Mouse (Mus musculus) heart, adult 2 months (tissue): ENCODE data around the gene Chst13. TPM values are rescaled to one million over a fixed set of nuclear protein-coding genes. Genes with fewer than 3 reads are reported as not detected.

Experiments
- DNase-seq, 2 experiments: peaks; one replicate each; pipeline ENCODE4 v3.0.0; 2021
- H3K27ac ChIP-seq: fragments of 200-600 bp; 2 replicates; pipeline ENCODE4 v1.8.1; 2022
- H3K27me3 ChIP-seq: fragments of 200-500 bp; 2 replicates; pipeline ENCODE4 v1.6.1; 2012; ENCODE audit warnings: mild to moderate bottlenecking, low read length, inconsistent platforms, mixed read lengths; ENCODE audit not compliant: control insufficient read depth, insufficient read depth
- H3K36me3 ChIP-seq: fragments of 200-500 bp; 2 replicates; pipeline ENCODE4 v1.6.1; 2012; ENCODE audit warnings: low read length, inconsistent platforms; ENCODE audit not compliant: control insufficient read depth, insufficient read depth
- H3K4me1 ChIP-seq: fragments of 200-500 bp; 2 replicates; pipeline ENCODE4 v1.6.1; 2011; ENCODE audit warnings: low read length; ENCODE audit not compliant: control insufficient read depth, insufficient read depth
- H3K4me3 ChIP-seq: fragments of 200-600 bp; 2 replicates; pipeline ENCODE4 v1.8.1; 2022
- H3K79me2 ChIP-seq: fragments of 200-500 bp; replicated peaks from 2 replicates; pipeline ENCODE4 v1.6.1; 2012; ENCODE audit warnings: mild to moderate bottlenecking, inconsistent platforms, low read length, moderate library complexity, mixed read lengths; ENCODE audit not compliant: control insufficient read depth, insufficient read depth
- H3K9ac ChIP-seq: fragments of 200-500 bp; 2 replicates; pipeline ENCODE4 v1.6.1; 2012; ENCODE audit warnings: low read depth, mild to moderate bottlenecking, control low read depth, inconsistent platforms, low read length, mixed read lengths
- CTCF ChIP-seq: fragments of 200-600 bp; IDR thresholded peaks from 2 replicates; pipeline ENCODE4 v1.8.1; 2022; ENCODE audit warnings: antibody characterized with exemption, mild to moderate bottlenecking, moderate library complexity
- EP300 ChIP-seq: fragments of 200-500 bp; IDR thresholded peaks from 2 replicates; pipeline ENCODE4 v1.6.1; 2011; ENCODE audit warnings: low read depth, low read length, control low read depth; ENCODE audit not compliant: insufficient read depth
- POLR2A ChIP-seq: fragments of 200-500 bp; IDR thresholded peaks from 2 replicates; pipeline ENCODE4 v1.6.1; 2011; ENCODE audit warnings: mild to moderate bottlenecking, low read depth, low read length, control low read depth; ENCODE audit not compliant: insufficient read depth
- WGBS: fragments of 180-500 bp; shearing (Covaris S2); methylation state at CpG from one replicate; pipeline ENCODE4 v1.1.7; 2018; 5-methylcytosine and 5-hydroxymethylcytosine counted together
- intact Hi-C: fragments of 180-260 bp; cut with DNase I; formaldehyde crosslinking; loops from one replicate; pipeline ENCODE4 v1.15.1; 2025
- long read RNA-seq: library from polyadenylated mRNA; stranded (forward); transcript quantifications from one replicate; pipeline ENCODE4 v2.0.0, GENCODE M21; 2021
- polyA plus RNA-seq: library from polyadenylated mRNA; depleted of rRNA; stranded (reverse); fragments of >200 nt; gene quantifications from 2 replicates; pipeline ENCODE4 v1.2.3, GENCODE M21; 2012; rRNA removed
- total RNA-seq, 2 experiments: library from RNA; stranded (reverse); gene quantifications; 2 replicates each; pipeline ENCODE4 v1.2.3; 2021

Chst13 gene
- total RNA-seq (not detected), polyA plus RNA-seq (0.12 TPM in 1 of 2 replicates, not detected in the other)
- long read RNA-seq = 0 reads

- 8% methylated on average over 22 of the region's 22 CpGs for WGBS
- no peak within 1 kb of the TSS for H3K4me3 ChIP-seq
- no peaks in the 10 kb centered on the region for H3K4me1 ChIP-seq
These were observed at the start of gene Chst13 for GRCm38 (mm10) chr6:90324991-90325390. Gene Chst13 (minus strand): TSS chr6:90325185.

DNA sequence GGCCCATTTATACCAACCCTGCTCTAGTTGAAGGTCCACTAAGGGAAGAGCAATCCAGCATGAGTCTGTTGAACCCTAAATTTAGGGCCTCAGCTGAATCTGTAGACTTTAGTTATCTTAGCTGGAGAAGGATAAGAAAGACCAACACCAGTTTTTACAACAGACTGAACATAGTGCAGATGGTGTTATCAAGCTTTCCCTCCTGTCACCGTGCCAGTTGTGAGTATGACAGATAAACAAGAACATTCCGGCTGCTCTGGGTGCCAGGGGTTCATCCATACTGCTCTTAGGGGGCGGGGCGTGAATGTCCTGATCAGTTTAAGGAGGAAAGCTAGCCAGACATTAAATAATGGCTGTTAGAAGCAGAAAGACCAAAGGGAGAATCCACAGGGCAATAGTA, 49.7 kb upstream of the Chst13 start:
- Histone ChIP-seq H3K4me3 (no peak overlapping the region), H3K79me2 (peaks cover 3% of the 10 kb centered on the region), H3K36me3 (peaks cover 27% of the 10 kb centered on the region), H3K27ac (no peak overlapping the region), H3K4me1 (peaks cover 8% of the 10 kb centered on the region; the same call in 1 of the 2 replicates), H3K27me3 (no peaks in the 10 kb centered on the region), H3K9ac (no peak overlapping the region)
- no peak for DNase-seq
- WGBS = 62% methylated on average over 4 of the region's 4 CpGs
- TF ChIP-seq CTCF (no peak), POLR2A (no peak), EP300 (no peak)
- intact Hi-C loops = no loop called here

More at GRCm38 (mm10) chr6:90324991-90325390, at the start of gene Chst13:
- H3K27me3 ChIP-seq = no peaks in the 10 kb centered on the region
- no peak within 1 kb of the TSS for H3K27ac ChIP-seq
- no peak within 1 kb of the TSS for H3K9ac ChIP-seq
- no peaks in the 10 kb centered on the region for H3K36me3 ChIP-seq
- TF ChIP-seq CTCF = no peak
- no peak for TF ChIP-seq EP300
- TF ChIP-seq POLR2A = no peak
- DNase-seq = peak in 1 of 2 experiments; percentile 33
- no peaks in the 10 kb centered on the region for H3K79me2 ChIP-seq
- intact Hi-C loops = loop anchor here (10.0 kb wide), 1 partner anchor 640 kb away; no protein-coding TSS in a partner anchor

DNA sequence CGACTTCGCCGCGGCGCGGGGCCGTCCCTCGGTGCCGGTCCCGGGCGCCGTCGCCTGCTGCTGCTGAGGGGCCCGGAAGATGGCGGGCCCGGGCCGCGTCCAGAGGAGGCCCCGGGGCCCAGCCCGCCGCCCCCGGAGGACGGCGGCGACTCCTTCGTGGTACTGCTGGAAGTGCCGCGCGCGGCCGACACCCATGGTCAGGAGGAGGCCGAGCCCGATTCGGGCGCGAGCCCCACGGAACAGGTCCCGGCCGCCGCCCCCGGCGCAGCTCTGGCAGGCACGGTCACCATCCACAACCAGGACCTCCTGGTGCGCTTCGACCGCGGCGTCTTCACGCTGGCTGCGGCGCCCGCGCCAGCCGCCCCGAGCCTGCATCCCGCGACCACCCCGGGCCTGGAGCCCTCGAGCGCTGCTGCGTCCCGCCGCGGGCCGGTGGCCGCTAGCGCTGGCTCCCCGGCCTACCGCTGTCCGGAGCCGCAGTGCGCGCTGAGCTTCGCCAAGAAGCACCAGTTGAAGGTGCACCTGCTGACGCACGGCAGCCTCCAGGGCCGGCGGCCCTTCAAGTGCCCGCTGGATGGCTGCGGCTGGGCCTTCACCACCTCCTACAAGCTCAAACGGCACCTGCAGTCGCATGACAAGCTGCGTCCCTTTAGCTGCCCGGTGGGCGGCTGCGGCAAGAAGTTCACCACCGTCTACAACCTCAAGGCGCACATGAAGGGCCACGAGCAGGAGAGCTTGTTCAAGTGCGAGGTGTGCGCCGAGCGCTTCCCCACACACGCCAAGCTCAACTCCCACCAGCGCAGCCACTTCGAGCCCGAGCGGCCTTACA, 45.0 kb upstream of the Chst13 start:
- WGBS = under 1% methylated on average over 88 of the region's 98 CpGs
- H3K36me3 ChIP-seq = peaks cover 26% of the 10 kb centered on the region
- H3K4me1 ChIP-seq = peaks cover 10% of the 10 kb centered on the region
- no peaks in the 10 kb centered on the region for H3K27me3 ChIP-seq
- peaks cover 3% of the 10 kb centered on the region for H3K79me2 ChIP-seq
- peak in 1 of 2 experiments; percentile 65 for DNase-seq
- intact Hi-C loops = no loop called here
- H3K9ac ChIP-seq = peak overlapping the region; percentile 97
- H3K27ac ChIP-seq = peak overlapping the region; percentile 83
- no peak for TF ChIP-seq EP300
- no peak for TF ChIP-seq CTCF
- no peak for TF ChIP-seq POLR2A
- H3K4me3 ChIP-seq = peak overlapping the region; percentile 93

DNA sequence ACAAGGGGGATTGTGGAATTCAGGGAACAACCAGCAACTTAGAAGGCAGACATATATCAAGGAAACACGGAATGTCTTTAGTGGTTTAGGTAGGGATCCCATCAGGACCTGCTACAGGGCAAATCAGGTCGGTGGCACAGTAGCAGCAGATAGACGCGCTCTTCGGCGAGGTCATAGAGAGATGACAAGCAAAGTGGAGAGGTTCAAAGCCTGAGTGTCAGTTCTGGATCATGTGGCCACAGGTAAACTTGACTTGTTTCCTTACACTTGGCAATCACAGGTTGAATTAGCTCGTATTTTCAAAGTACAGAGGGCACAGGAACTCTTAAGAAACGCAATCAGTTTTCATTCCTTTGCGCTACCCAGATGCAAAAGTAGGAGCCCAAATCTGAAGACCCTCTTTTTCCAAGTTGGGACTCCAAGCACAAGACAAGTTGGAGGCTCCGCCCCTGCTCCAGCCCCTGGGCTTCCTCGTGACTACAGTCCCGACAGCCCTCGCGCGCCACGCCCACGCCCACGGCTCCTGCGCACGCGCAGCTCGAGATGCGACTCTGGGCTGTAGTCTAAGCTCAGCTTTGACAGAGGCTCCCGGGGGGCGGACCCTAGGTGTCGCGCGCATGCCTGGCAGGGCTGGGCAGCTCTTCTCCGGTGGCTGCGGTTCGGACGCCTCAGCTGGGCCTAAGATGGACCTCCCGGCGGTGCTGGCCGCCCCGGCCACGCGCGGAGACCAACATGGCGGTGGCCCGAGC, 44.2 kb upstream of the Chst13 start, which contains the start of gene Zxdc:
Gene Zxdc (plus strand): TSS at position 517 of the 749 bp plus-strand sequence.
- WGBS = 5% methylated on average over 41 of the region's 41 CpGs
- Histone ChIP-seq H3K4me1 (peaks cover 10% of the 10 kb centered on the region), H3K36me3 (peaks cover 19% of the 10 kb centered on the region), H3K27me3 (no peaks in the 10 kb centered on the region), H3K79me2 (peaks cover 3% of the 10 kb centered on the region), H3K27ac (peak within 1 kb of the TSS; percentile 83), H3K9ac (peak within 1 kb of the TSS; percentile 97), H3K4me3 (peak within 1 kb of the TSS; percentile 93)
- DNase-seq = peak; percentile 99 to 100
- no peak for TF ChIP-seq CTCF
- peak; percentile 80 for TF ChIP-seq POLR2A
- intact Hi-C loops = no loop called here

- intact Hi-C loops = no loop called here
- Histone ChIP-seq H3K27me3 (no peaks in the 10 kb centered on the region), H3K27ac (no peak overlapping the region), H3K9ac (no peak overlapping the region), H3K4me1 (peaks cover 4% of the 10 kb centered on the region), H3K4me3 (no peak overlapping the region), H3K79me2 (no peaks in the 10 kb centered on the region), H3K36me3 (no peaks in the 10 kb centered on the region)
- TF ChIP-seq EP300 (no peak), POLR2A (no peak), CTCF (no peak)
- DNase-seq = no peak
- WGBS = 76% methylated on average over 5 of the region's 5 CpGs
These were observed 38.3 kb upstream of the Chst13 start for GRCm38 (mm10) chr6:90363301-90363700.
